Mouse (Mus musculus) lung, embryonic 15.5 days (tissue): Measurements from ENCODE around the gene Tbk1. TPM values are rescaled to one million over a fixed set of nuclear protein-coding genes. Genes with fewer than 3 reads are reported as not detected.

Experiments
- ATAC-seq: fragments of 200-750 bp; cut with Nextera tagmentation; 2 replicates; pipeline ENCODE4 v1.8.0; 2017; ENCODE audit warnings: moderate number of reproducible peaks, borderline replicate concordance; ENCODE audit not compliant: low FRiP score, low TSS enrichment; ENCODE audit errors: extremely low read depth
- H3K27ac ChIP-seq: fragments of 300-500 bp; sonication (generic); 2 replicates; pipeline ENCODE4 v1.5.1; 2015; ENCODE audit warnings: moderate library complexity, mild to moderate bottlenecking, inconsistent platforms
- H3K27me3 ChIP-seq: fragments of 300-500 bp; sonication (generic); 2 replicates; pipeline ENCODE4 v1.6.1; 2015; ENCODE audit warnings: inconsistent platforms
- H3K36me3 ChIP-seq: fragments of 300-500 bp; sonication (generic); 2 replicates; pipeline ENCODE4 v1.6.1; 2015; ENCODE audit warnings: inconsistent platforms
- H3K4me1 ChIP-seq: fragments of 300-500 bp; sonication (generic); 2 replicates; pipeline ENCODE4 v1.6.1; 2015; ENCODE audit warnings: inconsistent platforms
- H3K4me2 ChIP-seq: fragments of 300-500 bp; sonication (generic); 2 replicates; pipeline ENCODE4 v1.6.1; 2015; ENCODE audit warnings: inconsistent platforms, mild to moderate bottlenecking, moderate library complexity
- H3K4me3 ChIP-seq: fragments of 300-500 bp; sonication (generic); 2 replicates; pipeline ENCODE4 v1.5.1; 2015; ENCODE audit warnings: mild to moderate bottlenecking, inconsistent platforms
- H3K9ac ChIP-seq: fragments of 300-500 bp; sonication (generic); 2 replicates; pipeline ENCODE4 v1.6.1; 2015; ENCODE audit warnings: inconsistent platforms
- H3K9me3 ChIP-seq: fragments of 300-500 bp; sonication (generic); 2 replicates; pipeline ENCODE4 v1.6.1; 2016; ENCODE audit warnings: inconsistent platforms
- WGBS: fragments of 180-500 bp; shearing (Covaris S2); methylation state at CpG from one replicate; pipeline ENCODE4 v1.1.7; 2015; 5-methylcytosine and 5-hydroxymethylcytosine counted together
- polyA plus RNA-seq: library from polyadenylated mRNA; unstranded; fragments of >200 nt; fragmentation: Nextera tagmentation; extraction: Ambion mirVana; gene quantifications from 2 replicates; pipeline ENCODE4 v1.2.1, GENCODE M21; 2015

Gene Tbk1
- polyA plus RNA-seq, 1 experiment from 2014 or later: 36.7 TPM

DNA sequence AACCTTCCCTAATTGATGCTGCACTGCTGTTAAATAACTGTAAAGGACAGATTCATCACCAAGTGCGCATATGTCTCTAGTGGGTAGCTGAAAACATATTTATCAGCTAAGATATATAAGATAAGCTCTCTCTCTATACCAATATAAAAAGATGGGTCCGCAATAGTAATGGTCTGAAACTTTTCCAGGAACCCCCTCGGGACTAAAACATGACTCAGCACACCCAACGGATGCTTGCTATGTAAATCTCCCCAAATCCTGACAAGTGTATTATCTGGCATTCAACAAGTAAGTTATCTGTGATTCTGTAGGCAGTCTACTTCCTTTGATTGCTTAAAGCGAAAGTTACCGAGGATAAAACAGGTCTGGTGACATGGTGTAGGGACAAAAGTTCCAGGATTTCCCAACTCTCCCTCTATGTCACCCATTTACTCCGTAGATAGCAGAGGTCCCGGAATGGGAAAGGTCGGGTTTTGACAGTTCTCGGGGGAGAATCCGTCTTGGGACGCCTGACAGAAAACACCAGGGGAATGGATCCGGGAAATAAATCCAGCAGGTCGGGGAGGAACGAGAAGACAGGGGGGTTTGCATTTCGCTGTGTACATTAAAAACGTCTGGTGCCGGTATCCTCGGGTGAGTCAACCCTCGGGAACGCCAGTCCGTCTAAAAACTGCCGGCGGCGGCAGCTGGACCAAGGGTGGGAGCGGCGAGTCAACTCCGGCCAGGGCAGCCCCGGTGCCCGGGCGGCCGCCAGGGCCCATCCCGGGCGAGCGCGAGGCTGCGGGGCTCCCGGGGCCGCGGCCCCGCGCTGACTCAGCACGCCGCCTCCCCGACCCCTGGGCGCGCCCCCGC is 570 bp downstream of the Tbk1 start:
- Histone ChIP-seq H3K9me3 (no peaks in the 10 kb centered on the region), H3K36me3 (peaks cover 38% of the 10 kb centered on the region), H3K4me1 (peaks cover 16% of the 10 kb centered on the region), H3K27me3 (no peaks in the 10 kb centered on the region), H3K27ac (peak overlapping the region; percentile 89), H3K4me2 (peak overlapping the region; percentile 55), H3K9ac (peak overlapping the region; percentile 77), H3K4me3 (peak overlapping the region; percentile 82)
- WGBS: 2% methylated on average over 44 of the region's 48 CpGs
- peak; percentile 71 for ATAC-seq

DNA sequence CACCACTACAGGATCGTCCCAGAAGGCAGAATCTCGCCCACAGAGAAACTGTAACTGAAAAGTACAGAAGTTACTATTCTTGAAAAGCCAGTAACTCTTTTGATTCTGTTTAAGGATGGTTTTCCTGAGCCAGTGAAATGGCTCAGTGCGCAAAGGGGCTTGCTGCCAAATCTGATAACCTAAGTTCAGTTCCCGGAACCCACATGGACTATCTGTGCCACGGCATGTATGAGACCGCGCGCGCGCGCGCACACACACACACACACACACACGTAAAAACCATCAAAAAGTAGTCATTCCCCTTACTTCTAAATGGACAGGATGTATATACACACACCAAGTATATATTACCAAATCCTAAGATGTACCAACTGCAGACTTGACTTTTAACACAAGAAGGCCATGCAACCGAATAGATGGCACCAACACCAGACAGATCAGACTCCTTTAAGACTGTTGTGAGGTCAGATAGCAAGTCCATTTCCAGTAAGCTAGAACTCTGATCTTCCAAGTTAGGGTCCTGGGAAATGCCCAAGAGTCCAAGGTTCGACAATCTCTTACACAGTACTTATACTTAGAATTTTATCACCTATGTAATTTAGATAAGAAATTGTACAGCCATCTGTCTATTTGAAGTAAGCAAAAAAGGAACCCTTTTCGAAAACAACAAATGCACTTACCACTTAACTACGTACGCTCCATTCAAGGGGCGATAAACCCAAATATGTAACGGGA is 1.4 kb downstream of the Tbk1 start:
- Histone ChIP-seq H3K4me3 (peak overlapping the region; percentile 82), H3K4me2 (peak overlapping the region; percentile 55), H3K9ac (peak overlapping the region; percentile 77), H3K9me3 (no peaks in the 10 kb centered on the region), H3K4me1 (peaks cover 16% of the 10 kb centered on the region), H3K27ac (no peak overlapping the region), H3K36me3 (peaks cover 41% of the 10 kb centered on the region), H3K27me3 (no peaks in the 10 kb centered on the region)
- 79% methylated on average over 20 of the region's 20 CpGs for WGBS
- ATAC-seq: no peak

DNA sequence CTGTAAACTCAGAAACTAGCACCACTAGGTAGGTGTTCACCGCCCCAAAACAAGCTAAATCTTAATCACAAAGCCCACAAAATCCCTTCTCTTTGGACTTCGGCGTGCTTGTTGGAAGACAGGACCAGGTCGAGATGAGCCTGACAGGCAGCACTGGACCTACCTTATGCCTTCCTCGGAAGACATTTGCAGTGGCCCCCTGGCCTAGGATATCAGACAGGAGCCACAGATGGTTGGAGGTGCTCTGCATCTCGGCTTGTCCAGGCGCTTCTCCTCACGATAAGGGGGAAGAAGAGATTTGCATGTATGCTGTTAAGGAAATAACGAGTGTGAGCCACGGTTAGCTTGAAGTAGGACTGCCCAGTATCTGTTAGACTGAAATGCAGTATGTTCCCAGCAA is 2.6 kb downstream of the Tbk1 start:
- H3K27ac ChIP-seq: no peak overlapping the region
- ATAC-seq: no peak
- no peak overlapping the region for H3K4me3 ChIP-seq
- H3K9me3 ChIP-seq: no peaks in the 10 kb centered on the region
- peaks cover 16% of the 10 kb centered on the region for H3K4me1 ChIP-seq
- no peak overlapping the region for H3K4me2 ChIP-seq
- no peak overlapping the region for H3K9ac ChIP-seq
- 91% methylated on average over 10 of the region's 10 CpGs for WGBS
- H3K36me3 ChIP-seq: peaks cover 38% of the 10 kb centered on the region
- H3K27me3 ChIP-seq: no peaks in the 10 kb centered on the region

DNA sequence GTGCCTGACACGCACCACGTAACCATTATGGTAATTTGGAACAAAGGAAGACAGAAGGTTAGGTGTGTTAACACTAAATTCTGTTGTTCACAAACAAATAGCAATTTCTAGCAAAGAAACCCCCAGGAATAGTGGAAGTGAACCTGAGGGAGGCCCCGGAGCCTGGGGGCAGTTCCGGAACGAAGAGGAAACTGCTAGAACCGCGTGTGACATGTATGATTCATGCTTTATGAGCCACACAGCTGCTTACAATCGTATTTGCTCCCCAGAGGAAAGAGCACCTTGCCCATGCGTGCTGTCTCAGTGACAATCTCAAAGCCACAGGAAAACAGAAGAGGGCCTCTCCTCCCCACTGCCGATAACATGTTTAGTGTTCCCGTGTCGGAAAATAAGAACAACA is 3.6 kb downstream of the Tbk1 start:
- H3K4me3 ChIP-seq: no peak overlapping the region
- no peaks in the 10 kb centered on the region for H3K27me3 ChIP-seq
- peaks cover 45% of the 10 kb centered on the region for H3K36me3 ChIP-seq
- no peak overlapping the region; the same call in 1 of the 2 replicates for H3K27ac ChIP-seq
- no peak overlapping the region for H3K9ac ChIP-seq
- H3K4me1 ChIP-seq: peaks cover 16% of the 10 kb centered on the region
- ATAC-seq: no peak
- H3K9me3 ChIP-seq: no peaks in the 10 kb centered on the region
- 78% methylated on average over 12 of the region's 12 CpGs for WGBS
- H3K4me2 ChIP-seq: 0 out of 2 replicates have a peak overlapping the region, but pooled peaks have one; percentile 3

DNA sequence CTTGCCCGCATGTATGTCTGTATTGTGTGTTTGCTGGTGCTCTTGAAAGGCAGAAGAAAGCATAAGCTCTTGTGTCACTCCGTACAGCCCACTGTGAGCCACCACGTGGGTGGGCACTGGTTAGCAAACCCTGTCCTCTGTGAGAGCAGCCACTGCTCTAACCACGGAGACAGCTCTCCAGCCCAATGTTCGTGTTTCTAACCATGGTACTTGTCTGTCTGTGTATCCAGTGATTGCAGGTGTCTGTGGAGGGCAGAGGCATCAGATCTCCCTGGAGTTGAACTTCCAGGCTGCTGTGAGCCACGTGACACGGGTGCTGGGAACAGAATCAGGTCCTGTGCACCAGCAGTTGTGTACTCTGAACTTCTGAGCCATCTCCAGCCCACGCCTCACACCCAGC is 4.3 kb downstream of the Tbk1 start:
- Histone ChIP-seq H3K27ac (no peak overlapping the region), H3K9ac (no peak overlapping the region), H3K36me3 (peaks cover 48% of the 10 kb centered on the region), H3K4me3 (no peak overlapping the region), H3K27me3 (no peaks in the 10 kb centered on the region), H3K4me2 (no peak overlapping the region), H3K4me1 (peaks cover 11% of the 10 kb centered on the region), H3K9me3 (no peaks in the 10 kb centered on the region)
- 86% methylated on average over 8 of the region's 8 CpGs for WGBS
- ATAC-seq: no peak

DNA sequence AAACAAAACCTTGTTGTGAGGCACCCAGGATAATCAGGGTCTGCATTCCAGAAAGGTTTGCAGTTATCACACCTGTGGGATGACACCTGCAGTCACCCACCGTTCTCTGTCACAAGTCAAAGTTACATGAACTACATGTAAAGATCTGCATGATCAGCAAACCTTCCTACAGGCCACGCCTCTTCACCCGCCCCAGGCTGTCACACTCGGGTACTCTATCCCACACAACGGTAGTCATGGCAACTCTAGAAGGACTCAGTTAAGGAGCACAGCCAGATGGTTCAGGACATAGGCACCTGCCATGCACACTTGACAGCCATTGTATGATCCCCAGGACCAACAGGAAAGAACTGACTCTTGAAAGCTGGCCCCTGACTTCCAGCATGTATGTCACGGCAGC is 5.2 kb downstream of the Tbk1 start:
- H3K9me3 ChIP-seq: no peaks in the 10 kb centered on the region
- H3K4me1 ChIP-seq: peaks cover 11% of the 10 kb centered on the region
- H3K9ac ChIP-seq: no peak overlapping the region
- H3K4me3 ChIP-seq: no peak overlapping the region
- WGBS: 80% methylated on average over 6 of the region's 6 CpGs
- H3K27me3 ChIP-seq: no peaks in the 10 kb centered on the region
- peaks cover 48% of the 10 kb centered on the region for H3K36me3 ChIP-seq
- H3K4me2 ChIP-seq: no peak overlapping the region
- H3K27ac ChIP-seq: no peak overlapping the region
- ATAC-seq: no peak

DNA sequence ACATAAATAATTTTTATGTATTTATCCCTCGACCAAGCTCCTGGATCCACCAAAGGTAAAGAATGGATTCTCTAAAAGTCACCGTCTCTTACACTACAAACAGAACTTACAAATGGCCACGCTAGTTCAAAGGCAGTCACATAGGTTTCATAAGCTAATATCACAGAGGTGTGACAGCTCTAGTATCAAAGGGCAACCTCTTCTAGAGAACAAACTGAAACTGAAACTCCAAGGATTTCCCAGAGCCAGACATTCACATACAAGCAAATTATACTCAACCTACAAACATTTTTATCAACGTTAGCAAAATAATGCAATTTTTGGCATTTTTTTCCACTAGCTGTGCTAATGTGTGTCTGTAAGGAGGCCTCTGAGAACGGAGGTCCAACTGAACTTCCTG is 6.2 kb downstream of the Tbk1 start:
- ATAC-seq: no peak
- Histone ChIP-seq H3K4me1 (peaks cover 7% of the 10 kb centered on the region), H3K27me3 (no peaks in the 10 kb centered on the region), H3K9ac (no peak overlapping the region), H3K36me3 (peaks cover 53% of the 10 kb centered on the region), H3K27ac (no peak overlapping the region), H3K9me3 (no peaks in the 10 kb centered on the region), H3K4me3 (no peak overlapping the region), H3K4me2 (no peak overlapping the region)
- WGBS: 96% methylated on average over 5 of the region's 5 CpGs

DNA sequence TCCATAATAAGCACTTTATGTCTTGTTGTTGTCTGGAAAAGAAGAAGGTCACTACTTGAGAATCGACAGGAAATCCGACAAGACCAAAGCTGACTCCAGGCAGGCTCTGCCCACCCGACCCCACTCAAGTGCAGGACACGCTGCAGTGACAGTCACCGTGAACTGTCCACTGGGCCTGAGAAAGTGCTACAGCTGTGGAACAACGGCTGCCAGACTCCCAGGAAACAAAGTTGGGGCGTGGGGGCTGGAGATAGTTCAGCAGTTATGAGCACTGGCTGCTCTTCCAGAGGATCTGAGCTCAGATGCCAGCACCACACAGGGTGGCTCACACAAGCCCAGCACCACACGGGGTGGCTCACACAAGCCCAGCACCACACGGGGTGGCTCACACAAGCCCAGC is 10.2 kb downstream of the Tbk1 start:
- H3K4me2 ChIP-seq: no peak overlapping the region
- H3K27ac ChIP-seq: no peak overlapping the region
- no peak overlapping the region for H3K4me3 ChIP-seq
- H3K9ac ChIP-seq: no peak overlapping the region
- H3K9me3 ChIP-seq: no peaks in the 10 kb centered on the region
- peaks cover 54% of the 10 kb centered on the region for H3K36me3 ChIP-seq
- no peak for ATAC-seq
- no peaks in the 10 kb centered on the region for H3K4me1 ChIP-seq
- 77% methylated on average over 9 of the region's 9 CpGs for WGBS
- no peaks in the 10 kb centered on the region for H3K27me3 ChIP-seq

DNA sequence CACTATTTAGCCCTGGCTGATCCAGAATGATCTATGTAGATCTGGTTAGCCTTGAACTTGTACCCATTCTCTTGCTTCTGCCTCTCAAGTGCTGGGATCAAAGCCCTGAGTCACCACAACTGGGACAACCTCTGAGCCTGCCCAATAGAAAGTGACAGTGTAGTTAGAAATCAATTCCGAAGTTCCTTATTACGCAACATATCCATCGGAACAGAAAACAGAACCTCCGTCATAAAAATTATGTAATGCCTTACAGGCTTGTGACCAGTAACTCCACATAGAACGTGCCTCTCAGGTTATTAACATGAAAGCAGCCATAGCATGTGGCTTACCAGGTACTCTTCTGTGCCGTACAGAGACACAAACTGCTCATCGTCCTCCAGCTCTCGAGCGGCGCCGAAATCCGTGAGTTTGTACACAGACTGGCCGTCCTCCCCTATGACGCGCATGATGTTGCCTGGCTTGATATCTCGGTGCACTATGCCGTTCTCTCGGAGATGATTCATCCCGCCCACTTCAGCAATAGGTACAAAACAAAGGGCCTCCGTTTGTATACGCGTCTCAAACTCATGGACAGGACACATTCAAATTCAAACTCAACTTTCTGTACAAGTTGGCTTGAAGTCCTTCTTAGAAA is 15.0 kb downstream of the Tbk1 start:
- H3K4me3 ChIP-seq: no peak overlapping the region
- WGBS: 96% methylated on average over 22 of the region's 22 CpGs
- no peak overlapping the region for H3K4me2 ChIP-seq
- H3K9ac ChIP-seq: no peak overlapping the region
- no peaks in the 10 kb centered on the region for H3K9me3 ChIP-seq
- no peak for ATAC-seq
- H3K27me3 ChIP-seq: no peaks in the 10 kb centered on the region
- no peak overlapping the region for H3K27ac ChIP-seq
- H3K36me3 ChIP-seq: peaks cover 64% of the 10 kb centered on the region
- no peaks in the 10 kb centered on the region for H3K4me1 ChIP-seq

DNA sequence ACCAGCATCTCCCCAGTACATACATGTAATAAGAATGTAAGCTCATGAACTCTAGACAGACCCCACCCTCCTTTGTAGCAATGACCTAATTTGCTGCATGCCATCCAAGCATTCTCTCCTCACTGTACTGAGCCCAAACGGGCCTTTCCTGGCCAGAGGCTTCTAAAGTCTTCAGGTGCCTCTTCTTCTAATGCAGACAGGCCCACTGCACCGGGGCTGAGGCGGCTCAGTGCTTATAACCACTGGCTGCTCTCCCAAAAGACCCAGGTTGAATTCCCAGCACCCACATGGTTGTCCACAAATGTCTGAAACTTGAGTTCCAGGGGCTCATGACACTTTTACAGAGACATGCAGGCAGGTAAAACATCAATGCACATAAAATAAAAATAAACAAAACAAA is 15.6 kb downstream of the Tbk1 start:
- no peak for ATAC-seq
- H3K9ac ChIP-seq: no peak overlapping the region
- no peak overlapping the region for H3K4me2 ChIP-seq
- 86% methylated on average over 3 of the region's 3 CpGs for WGBS
- no peaks in the 10 kb centered on the region for H3K4me1 ChIP-seq
- no peak overlapping the region for H3K4me3 ChIP-seq
- H3K27me3 ChIP-seq: no peaks in the 10 kb centered on the region
- H3K36me3 ChIP-seq: peaks cover 64% of the 10 kb centered on the region
- H3K9me3 ChIP-seq: no peaks in the 10 kb centered on the region
- H3K27ac ChIP-seq: no peak overlapping the region

DNA sequence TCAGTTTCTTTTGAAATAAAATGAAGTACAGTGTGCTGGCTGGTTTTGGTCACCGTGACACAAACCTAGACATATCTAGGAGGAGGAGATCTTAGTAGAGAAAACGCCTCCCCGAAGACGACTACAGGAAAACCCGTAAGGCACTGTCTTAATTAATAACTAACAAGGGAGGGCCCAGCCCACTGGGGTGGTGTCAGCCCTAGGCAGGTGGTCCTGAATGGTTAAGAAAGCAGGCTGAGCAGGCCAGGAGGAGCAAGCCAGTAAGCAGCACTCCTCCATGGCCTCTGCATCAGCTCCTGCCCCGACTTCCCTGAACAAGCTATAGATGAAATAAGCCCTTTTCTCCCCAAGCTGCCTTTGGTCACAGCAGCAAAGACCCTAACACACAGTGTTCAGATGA is 16.8 kb downstream of the Tbk1 start:
- 73% methylated on average over 6 of the region's 6 CpGs for WGBS
- Histone ChIP-seq H3K9ac (no peak overlapping the region), H3K27me3 (no peaks in the 10 kb centered on the region), H3K4me3 (no peak overlapping the region), H3K36me3 (peaks cover 62% of the 10 kb centered on the region), H3K4me2 (no peak overlapping the region), H3K27ac (no peak overlapping the region), H3K9me3 (no peaks in the 10 kb centered on the region), H3K4me1 (no peaks in the 10 kb centered on the region)
- no peak for ATAC-seq
